Mouse (Mus musculus) neural tube, embryonic 15.5 days (tissue): ENCODE results near the gene Snrpb2. TPM values are rescaled to one million over a fixed set of nuclear protein-coding genes. Genes with fewer than 3 reads are reported as not detected.

Experiments
- ATAC-seq: fragments of 200-750 bp; cut with Nextera tagmentation; 2 replicates; pipeline ENCODE4 v1.8.0; 2017; ENCODE audit warnings: mild to moderate bottlenecking, moderate TSS enrichment, moderate library complexity; ENCODE audit not compliant: low FRiP score
- H3K27ac ChIP-seq: fragments of 300-500 bp; sonication (generic); replicated peaks from 2 replicates; pipeline ENCODE4 v1.5.1; 2015; ENCODE audit warnings: mild to moderate bottlenecking, inconsistent platforms
- H3K27me3 ChIP-seq: fragments of 300-500 bp; sonication (generic); replicated peaks from 2 replicates; pipeline ENCODE4 v1.6.1; 2015; ENCODE audit warnings: inconsistent platforms
- H3K36me3 ChIP-seq: fragments of 300-500 bp; sonication (generic); 2 replicates; pipeline ENCODE4 v1.6.1; 2015; ENCODE audit warnings: inconsistent platforms
- H3K4me1 ChIP-seq: fragments of 300-500 bp; sonication (generic); 2 replicates; pipeline ENCODE4 v1.6.1; 2015; ENCODE audit warnings: inconsistent platforms
- H3K4me2 ChIP-seq: fragments of 300-500 bp; sonication (generic); 2 replicates; pipeline ENCODE4 v1.6.1; 2015; ENCODE audit warnings: inconsistent platforms, mild to moderate bottlenecking, moderate library complexity
- H3K4me3 ChIP-seq: fragments of 300-500 bp; sonication (generic); replicated peaks from 2 replicates; pipeline ENCODE4 v1.5.1; 2015; ENCODE audit warnings: mild to moderate bottlenecking, inconsistent platforms
- H3K9ac ChIP-seq: fragments of 300-500 bp; sonication (generic); replicated peaks from 2 replicates; pipeline ENCODE4 v1.6.1; 2015; ENCODE audit warnings: mild to moderate bottlenecking, inconsistent platforms
- H3K9me3 ChIP-seq: fragments of 300-500 bp; sonication (generic); replicated peaks from 2 replicates; pipeline ENCODE4 v1.6.1; 2016; ENCODE audit warnings: inconsistent platforms
- WGBS: fragments of 180-500 bp; shearing (Covaris S2); methylation state at CpG from one replicate; pipeline ENCODE4 v1.1.7; 2015; ENCODE audit warnings: mixed read lengths; 5-methylcytosine and 5-hydroxymethylcytosine counted together
- polyA plus RNA-seq: library from polyadenylated mRNA; unstranded; fragments of >200 nt; fragmentation: Nextera tagmentation; extraction: Ambion mirVana; gene quantifications from 2 replicates; pipeline ENCODE4 v1.2.1, GENCODE M21; 2015

The Snrpb2 gene
- polyA plus RNA-seq, 1 experiment from 2014 or later = 51.8 TPM

DNA sequence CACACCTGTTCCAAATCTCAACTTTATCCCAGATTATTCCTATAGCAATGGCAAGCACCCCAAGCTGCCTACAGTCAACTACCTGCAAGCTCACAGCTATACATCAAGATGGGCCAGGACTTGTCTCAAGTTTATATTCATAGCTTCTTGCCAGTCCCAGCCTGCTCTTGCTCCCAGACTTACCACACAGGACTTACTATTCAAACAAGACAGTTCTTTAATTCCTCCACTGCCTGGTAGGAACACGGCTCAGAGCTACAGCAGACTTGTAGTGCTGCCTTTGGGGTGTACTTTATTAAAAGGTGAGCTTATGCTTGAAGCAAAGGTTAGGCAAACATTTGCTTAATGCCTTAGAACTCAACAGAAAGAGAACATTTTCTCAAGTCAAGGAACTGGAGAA, 34.3 kb downstream of the Snrpb2 start:
- WGBS = 81% methylated on average over 1 of the region's 1 CpGs
- no peaks in the 10 kb centered on the region for H3K27me3 ChIP-seq
- H3K36me3 ChIP-seq = no peaks in the 10 kb centered on the region
- no peaks in the 10 kb centered on the region for H3K9me3 ChIP-seq
- no peak for ATAC-seq
- peaks cover 5% of the 10 kb centered on the region; the same call in 1 of the 2 replicates for H3K4me1 ChIP-seq
- H3K4me3 ChIP-seq = no peak overlapping the region
- no peak overlapping the region for H3K4me2 ChIP-seq
- H3K9ac ChIP-seq = no peak overlapping the region
- no peak overlapping the region for H3K27ac ChIP-seq

DNA sequence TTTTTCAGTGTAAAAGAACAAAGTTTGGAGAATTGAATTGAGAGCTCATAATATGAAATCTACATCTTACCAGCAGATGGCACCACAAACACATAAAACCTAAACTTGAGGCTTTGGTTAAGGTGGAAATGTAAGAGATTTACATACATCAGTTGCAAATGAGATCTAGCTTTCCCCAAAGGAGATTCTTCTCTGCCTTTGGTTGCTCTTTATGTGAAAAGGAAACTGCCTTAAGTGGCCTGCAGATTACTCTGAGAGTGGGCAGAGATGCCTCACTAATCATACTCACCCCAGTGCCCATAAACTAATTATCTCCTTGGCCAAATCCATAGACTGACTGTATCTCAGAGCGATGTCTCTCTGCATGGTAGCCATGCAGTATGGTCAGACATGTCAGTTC, 51.0 kb downstream of the Snrpb2 start:
- Histone ChIP-seq H3K27me3 (no peaks in the 10 kb centered on the region), H3K4me1 (peaks cover 8% of the 10 kb centered on the region; the same call in 1 of the 2 replicates), H3K36me3 (no peaks in the 10 kb centered on the region), H3K4me3 (no peak overlapping the region), H3K27ac (no peak overlapping the region), H3K4me2 (no peak overlapping the region), H3K9me3 (no peaks in the 10 kb centered on the region), H3K9ac (no peak overlapping the region)
- peak; percentile 38; the same call in 1 of the 2 replicates for ATAC-seq
- WGBS = 56% methylated on average over 1 of the region's 1 CpGs

DNA sequence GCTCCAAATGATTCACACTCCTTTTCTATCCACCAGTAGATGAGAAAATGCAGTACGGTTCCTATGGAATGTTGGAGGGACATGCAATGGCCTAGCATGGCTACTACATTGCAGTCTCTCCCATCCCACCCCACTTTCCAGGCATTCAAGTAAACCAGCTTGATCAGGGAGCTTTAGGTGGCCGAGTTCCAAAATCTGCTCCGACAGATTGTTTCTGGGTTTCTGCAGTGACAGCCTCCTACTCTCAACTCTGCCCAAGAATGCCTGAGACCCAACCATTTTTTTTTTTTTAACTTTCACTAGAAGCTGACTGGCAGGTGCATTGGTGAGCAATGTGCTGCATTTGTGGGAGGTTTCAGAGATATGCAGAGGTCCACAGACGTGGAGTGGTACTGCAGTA, 51.9 kb downstream of the Snrpb2 start:
- Histone ChIP-seq H3K36me3 (no peaks in the 10 kb centered on the region), H3K9me3 (no peaks in the 10 kb centered on the region), H3K9ac (no peak overlapping the region), H3K4me3 (no peak overlapping the region), H3K27me3 (no peaks in the 10 kb centered on the region), H3K4me2 (no peak overlapping the region), H3K27ac (no peak overlapping the region), H3K4me1 (peaks cover 8% of the 10 kb centered on the region; the same call in 1 of the 2 replicates)
- WGBS = 74% methylated on average over 4 of the region's 4 CpGs
- no peak for ATAC-seq

DNA sequence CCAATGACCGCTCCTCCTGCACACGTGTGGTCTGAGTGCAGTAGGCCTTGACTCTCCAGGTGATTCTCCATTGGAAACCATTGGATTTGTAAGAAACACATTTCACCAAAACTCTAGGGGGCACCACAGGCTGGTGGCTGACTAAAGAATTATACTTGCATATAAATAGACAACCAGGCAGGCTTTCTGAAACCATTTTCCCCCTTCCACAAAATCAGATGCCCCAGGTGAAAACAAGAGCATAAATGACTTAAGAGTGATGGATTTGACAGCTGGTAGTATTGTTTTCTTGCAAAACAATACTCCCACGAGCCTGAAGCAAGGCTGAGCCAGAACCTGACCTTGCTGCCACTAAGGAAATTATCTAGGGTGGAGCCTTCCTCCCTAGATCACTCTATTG, 54.6 kb downstream of the Snrpb2 start:
- 57% methylated on average over 3 of the region's 3 CpGs for WGBS

DNA sequence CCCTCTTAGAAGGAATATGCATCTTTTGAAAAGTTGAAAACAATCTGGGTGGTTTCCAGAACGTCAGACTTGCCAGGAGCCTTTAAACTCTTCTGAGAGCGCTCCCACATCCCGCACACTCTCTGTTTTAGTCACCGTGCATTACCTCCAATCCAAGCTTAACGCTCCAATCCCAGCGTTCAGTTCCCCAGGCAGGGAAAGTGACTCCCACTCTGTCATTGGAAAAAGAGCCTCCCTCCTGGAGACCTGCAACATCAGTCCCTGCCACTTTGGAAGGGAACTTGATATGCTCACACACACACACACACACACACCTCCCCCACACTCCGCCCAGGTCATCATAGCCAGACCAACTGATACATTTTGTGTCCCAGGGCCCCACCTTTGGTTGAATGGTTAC, 55.4 kb downstream of the Snrpb2 start:
- Histone ChIP-seq H3K36me3 (no peaks in the 10 kb centered on the region), H3K9me3 (no peaks in the 10 kb centered on the region), H3K27ac (no peak overlapping the region), H3K4me3 (no peak overlapping the region), H3K27me3 (no peaks in the 10 kb centered on the region), H3K4me1 (peaks cover 8% of the 10 kb centered on the region; the same call in 1 of the 2 replicates), H3K4me2 (no peak overlapping the region), H3K9ac (no peak overlapping the region)
- no peak for ATAC-seq
- whole genome bisulfite sequencing = 86% methylated on average over 7 of the region's 7 CpGs

More for the DNA sequence above, 54.6 kb downstream of the Snrpb2 start:
- no peaks in the 10 kb centered on the region for H3K36me3 ChIP-seq
- no peak for ATAC-seq
- peaks cover 8% of the 10 kb centered on the region; the same call in 1 of the 2 replicates for H3K4me1 ChIP-seq
- H3K27me3 ChIP-seq = no peaks in the 10 kb centered on the region
- H3K4me3 ChIP-seq = no peak overlapping the region
- H3K27ac ChIP-seq = no peak overlapping the region
- no peak overlapping the region for H3K9ac ChIP-seq
- no peaks in the 10 kb centered on the region for H3K9me3 ChIP-seq
- H3K4me2 ChIP-seq = no peak overlapping the region

Other genes with a start within 250 kb of the Snrpb2 start
- gene Kif16b, start 161.5 kb upstream of the Snrpb2 start, polyA plus RNA-seq = 3.1 and 4.0 TPM in 2 replicates
- 0.65 TPM in 1 of 2 replicates, not detected in the other for gene Otor, start 15.4 kb downstream of the Snrpb2 start, polyA plus RNA-seq